Mouse (Mus musculus): ENCODE data around the gene Pisd. TPM values are rescaled to one million over a fixed set of nuclear protein-coding genes. Genes with fewer than 3 reads are reported as not detected.

The Pisd gene
- total and polyA plus RNA-seq, 2 experiments from 2014 or later: 44.2 to 63.9 TPM

DNA sequence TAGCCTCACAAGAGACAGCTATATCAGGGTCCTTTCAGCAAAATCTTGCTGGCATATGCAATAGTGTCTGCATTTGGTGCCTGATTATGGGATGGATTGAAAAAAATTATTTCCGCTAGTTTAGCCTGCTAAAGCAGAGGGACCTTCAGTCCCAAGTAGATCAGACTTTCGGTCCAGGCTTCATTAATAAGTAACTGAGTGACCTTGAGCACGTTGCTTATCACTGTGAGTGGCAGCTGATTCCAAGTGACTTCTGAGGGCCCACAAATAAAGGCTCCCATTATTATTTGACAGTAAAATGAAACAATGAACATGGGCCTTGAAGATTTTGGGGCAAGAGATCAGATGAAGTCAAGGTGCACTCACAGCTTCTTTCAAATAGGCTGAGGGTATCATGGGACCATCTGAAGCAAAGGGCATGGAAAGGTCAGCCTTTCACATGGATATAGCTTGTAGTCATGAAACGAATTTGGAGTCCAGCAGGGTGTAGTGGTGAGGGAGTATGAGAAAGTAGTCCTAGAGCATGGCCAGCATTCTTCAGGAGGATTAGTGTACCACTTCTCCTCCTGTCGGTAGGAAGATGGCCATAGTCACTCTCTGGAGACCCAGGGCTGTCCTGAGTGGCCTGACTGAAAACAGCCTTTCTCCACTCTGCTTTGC, 88.1 kb downstream of the Pisd start:
- no peaks in the 10 kb centered on the region for H3K36me3 ChIP-seq (replicated peaks; ENCODE audit: control insufficient read depth, insufficient read depth, low read length)
- no peak for TF ChIP-seq EP300 (IDR thresholded peaks at IDR 0.05; ENCODE audit: low read depth)
- no peak for TF ChIP-seq CTCF (IDR thresholded peaks at IDR 0.05; ENCODE audit: low read depth)
- H3K9me3 ChIP-seq (replicated peaks; ENCODE audit: control insufficient read depth, low read length): no peaks in the 10 kb centered on the region
- H3K4me2 ChIP-seq (ENCODE audit: low read depth, low read length): no peak overlapping the region
- no peak overlapping the region for H3K9ac ChIP-seq (replicated peaks; ENCODE audit: low read depth, low read length)
- 54% methylated on average over 5 of the region's 5 CpGs for WGBS
- no peak for ATAC-seq (ENCODE audit: insufficient read depth, low read depth)
- no peak overlapping the region for H3K4me3 ChIP-seq (ENCODE audit: low read depth, low read length)
- DNase-seq (ENCODE audit: low spot score): no peak
- H3K27ac ChIP-seq (ENCODE audit: low read depth): no peak overlapping the region
- no peaks in the 10 kb centered on the region for H3K27me3 ChIP-seq (ENCODE audit: control insufficient read depth, insufficient read depth, low read length)
- no peaks in the 10 kb centered on the region for H3K4me1 ChIP-seq (ENCODE audit: control insufficient read depth, insufficient read depth)

GRCm38 (mm10) chr5:32693411-32693810, 92.0 kb downstream of the Pisd start:
- 28% methylated on average over 2 of the region's 2 CpGs for WGBS
- H3K4me2 ChIP-seq (ENCODE audit: low read depth, low read length): no peak overlapping the region
- no peaks in the 10 kb centered on the region for H3K4me1 ChIP-seq (ENCODE audit: control insufficient read depth, insufficient read depth)
- H3K4me3 ChIP-seq (ENCODE audit: low read depth, low read length): no peak overlapping the region
- no peak for DNase-seq (ENCODE audit: low spot score)
- no peak for ATAC-seq (ENCODE audit: insufficient read depth, low read depth)
- H3K9ac ChIP-seq (replicated peaks; ENCODE audit: low read depth, low read length): no peak overlapping the region
- H3K27me3 ChIP-seq (ENCODE audit: control insufficient read depth, insufficient read depth, low read length): no peaks in the 10 kb centered on the region
- H3K9me3 ChIP-seq (replicated peaks; ENCODE audit: control insufficient read depth, low read length): no peaks in the 10 kb centered on the region
- no peak for TF ChIP-seq EP300 (IDR thresholded peaks at IDR 0.05; ENCODE audit: low read depth)
- TF ChIP-seq CTCF (IDR thresholded peaks at IDR 0.05; ENCODE audit: low read depth): no peak
- H3K27ac ChIP-seq (ENCODE audit: low read depth): no peak overlapping the region
- H3K36me3 ChIP-seq (replicated peaks; ENCODE audit: control insufficient read depth, insufficient read depth, low read length): no peaks in the 10 kb centered on the region

Other genes starting within 250 kb of the Pisd start
- gene Yes1, start 174.5 kb downstream of the Pisd start, total RNA-seq (2014; rRNA removed; ENCODE audit: low replicate concordance): 22.6 and 24.5 TPM in 2 replicates
- 19.0 and 20.7 TPM in 2 replicates for gene Yes1, start 174.5 kb downstream of the Pisd start, polyA plus RNA-seq (2015; fragmentation: Nextera tagmentation; extraction: Ambion mirVana)
- gene Gm20671, start 41.5 kb upstream of the Pisd start, total RNA-seq (2014; rRNA removed; ENCODE audit: low replicate concordance): 0.88 and 14.7 TPM in 2 replicates
- not detected in 2 replicates for gene Gm20671, start 41.5 kb upstream of the Pisd start, polyA plus RNA-seq (2015; fragmentation: Nextera tagmentation; extraction: Ambion mirVana)
- gene Prr14l, start 68.6 kb upstream of the Pisd start, total RNA-seq (2014; rRNA removed; ENCODE audit: low replicate concordance): 15.5 and 18.7 TPM in 2 replicates
- 5.4 and 6.1 TPM in 2 replicates for gene Prr14l, start 68.6 kb upstream of the Pisd start, polyA plus RNA-seq (2015; fragmentation: Nextera tagmentation; extraction: Ambion mirVana)
- gene Depdc5, start 78.1 kb upstream of the Pisd start, total RNA-seq (2014; rRNA removed; ENCODE audit: low replicate concordance): 17.9 and 58.4 TPM in 2 replicates
- 5.9 and 6.7 TPM in 2 replicates for gene Depdc5, start 78.1 kb upstream of the Pisd start, polyA plus RNA-seq (2015; fragmentation: Nextera tagmentation; extraction: Ambion mirVana)
- gene Ywhah, start 233.2 kb upstream of the Pisd start, total RNA-seq (2014; rRNA removed; ENCODE audit: low replicate concordance): 132 and 199 TPM in 2 replicates
- 267 and 288 TPM in 2 replicates for gene Ywhah, start 233.2 kb upstream of the Pisd start, polyA plus RNA-seq (2015; fragmentation: Nextera tagmentation; extraction: Ambion mirVana)